Mouse (Mus musculus): ENCODE data around the gene Togaram2. TPM values are rescaled to one million over a fixed set of nuclear protein-coding genes. Genes with fewer than 3 reads are reported as not detected.

Gene Togaram2
- polyA plus RNA-seq, 1 experiment from 2014 or later = 0.22 TPM

GRCm38 (mm10) chr17:71684103-71684608, 11.1 kb downstream of the Togaram2 start:
- Histone ChIP-seq H3K27ac (no peak overlapping the region), H3K36me3 (ENCODE audit: poor library complexity, severe bottlenecking) (no peaks in the 10 kb centered on the region), H3K4me1 (peaks cover 7% of the 10 kb centered on the region), H3K9me3 (replicated peaks) (no peaks in the 10 kb centered on the region; the same call in 1 of the 2 replicates), H3K4me3 (no peak overlapping the region), H3K4me2 (no peak overlapping the region), H3K27me3 (no peaks in the 10 kb centered on the region), H3K9ac (no peak overlapping the region)
- ATAC-seq = peak; percentile 21; the same call in 1 of the 2 replicates
- 43% methylated on average over 5 of the region's 5 CpGs for WGBS

GRCm38 (mm10) chr17:71687436-71687835, 14.4 kb downstream of the Togaram2 start:
- Histone ChIP-seq H3K4me2 (no peak overlapping the region), H3K9ac (no peak overlapping the region), H3K4me1 (peaks cover 15% of the 10 kb centered on the region), H3K27me3 (no peaks in the 10 kb centered on the region), H3K9me3 (replicated peaks) (no peaks in the 10 kb centered on the region; the same call in 1 of the 2 replicates), H3K4me3 (no peak overlapping the region), H3K27ac (no peak overlapping the region; the same call in 1 of the 2 replicates), H3K36me3 (ENCODE audit: poor library complexity, severe bottlenecking) (no peaks in the 10 kb centered on the region)
- no peak for ATAC-seq
- 76% methylated on average over 9 of the region's 9 CpGs for WGBS

GRCm38 (mm10) chr17:71689903-71690302, 16.8 kb downstream of the Togaram2 start:
- no peaks in the 10 kb centered on the region; the same call in 1 of the 2 replicates for H3K9me3 ChIP-seq (replicated peaks)
- H3K4me1 ChIP-seq = peaks cover 13% of the 10 kb centered on the region
- no peak overlapping the region for H3K4me3 ChIP-seq
- WGBS = 88% methylated on average over 5 of the region's 5 CpGs
- no peak for ATAC-seq
- H3K9ac ChIP-seq = no peak overlapping the region
- H3K4me2 ChIP-seq = no peak overlapping the region
- H3K27me3 ChIP-seq = no peaks in the 10 kb centered on the region
- H3K36me3 ChIP-seq (ENCODE audit: poor library complexity, severe bottlenecking) = no peaks in the 10 kb centered on the region
- H3K27ac ChIP-seq = no peak overlapping the region

- Histone ChIP-seq H3K27me3 (no peaks in the 10 kb centered on the region), H3K4me1 (peaks cover 13% of the 10 kb centered on the region), H3K4me2 (no peak overlapping the region), H3K27ac (no peak overlapping the region), H3K9ac (no peak overlapping the region), H3K36me3 (ENCODE audit: poor library complexity, severe bottlenecking) (no peaks in the 10 kb centered on the region), H3K4me3 (no peak overlapping the region), H3K9me3 (replicated peaks) (no peaks in the 10 kb centered on the region; the same call in 1 of the 2 replicates)
- WGBS = 65% methylated on average over 11 of the region's 11 CpGs
- peak; percentile 6; the same call in 1 of the 2 replicates for ATAC-seq
Observed at GRCm38 (mm10) chr17:71691361-71691875, 18.4 kb downstream of the Togaram2 start.

GRCm38 (mm10) chr17:71693313-71693712, 20.3 kb downstream of the Togaram2 start:
- no peaks in the 10 kb centered on the region; the same call in 1 of the 2 replicates for H3K9me3 ChIP-seq (replicated peaks)
- H3K27me3 ChIP-seq = no peaks in the 10 kb centered on the region
- no peak overlapping the region for H3K9ac ChIP-seq
- ATAC-seq = no peak
- peaks cover 13% of the 10 kb centered on the region for H3K4me1 ChIP-seq
- WGBS = 41% methylated on average over 5 of the region's 5 CpGs
- H3K4me2 ChIP-seq = no peak overlapping the region
- H3K4me3 ChIP-seq = no peak overlapping the region
- H3K27ac ChIP-seq = no peak overlapping the region
- H3K36me3 ChIP-seq (ENCODE audit: poor library complexity, severe bottlenecking) = no peaks in the 10 kb centered on the region

- Histone ChIP-seq H3K4me3 (no peak overlapping the region), H3K9me3 (replicated peaks) (no peaks in the 10 kb centered on the region), H3K4me2 (no peak overlapping the region), H3K27me3 (no peaks in the 10 kb centered on the region), H3K4me1 (peaks cover 13% of the 10 kb centered on the region), H3K36me3 (ENCODE audit: poor library complexity, severe bottlenecking) (no peaks in the 10 kb centered on the region), H3K27ac (no peak overlapping the region), H3K9ac (no peak overlapping the region)
- ATAC-seq = no peak
- WGBS = 52% methylated on average over 8 of the region's 8 CpGs
Observed at GRCm38 (mm10) chr17:71693780-71694179, 20.7 kb downstream of the Togaram2 start.

- no peak overlapping the region for H3K4me3 ChIP-seq
- no peak overlapping the region for H3K27ac ChIP-seq
- WGBS = 92% methylated on average over 8 of the region's 8 CpGs
- H3K36me3 ChIP-seq (ENCODE audit: poor library complexity, severe bottlenecking) = no peaks in the 10 kb centered on the region
- ATAC-seq = no peak
- H3K9me3 ChIP-seq (replicated peaks) = no peaks in the 10 kb centered on the region
- no peak overlapping the region for H3K9ac ChIP-seq
- peaks cover 13% of the 10 kb centered on the region for H3K4me1 ChIP-seq
- H3K4me2 ChIP-seq = no peak overlapping the region
- H3K27me3 ChIP-seq = no peaks in the 10 kb centered on the region
Observed at GRCm38 (mm10) chr17:71695151-71695550, 22.1 kb downstream of the Togaram2 start.

GRCm38 (mm10) chr17:71695716-71696315, 22.8 kb downstream of the Togaram2 start:
- 83% methylated on average over 15 of the region's 15 CpGs for WGBS
- no peaks in the 10 kb centered on the region for H3K27me3 ChIP-seq
- no peak for ATAC-seq
- H3K9ac ChIP-seq = 0 out of 2 replicates have a peak overlapping the region, but pooled peaks have one; percentile 16
- no peak overlapping the region for H3K4me3 ChIP-seq
- H3K36me3 ChIP-seq (ENCODE audit: poor library complexity, severe bottlenecking) = no peaks in the 10 kb centered on the region
- no peak overlapping the region for H3K4me2 ChIP-seq
- H3K9me3 ChIP-seq (replicated peaks) = no peaks in the 10 kb centered on the region
- H3K4me1 ChIP-seq = peaks cover 13% of the 10 kb centered on the region
- H3K27ac ChIP-seq = no peak overlapping the region

- ATAC-seq = no peak
- WGBS = 76% methylated on average over 5 of the region's 5 CpGs
Observed at GRCm38 (mm10) chr17:71696396-71696795, 23.3 kb downstream of the Togaram2 start.

GRCm38 (mm10) chr17:71697896-71698618, 25.0 kb downstream of the Togaram2 start:
- no peak overlapping the region for H3K4me2 ChIP-seq
- WGBS = 90% methylated on average over 11 of the region's 11 CpGs
- H3K27me3 ChIP-seq = no peaks in the 10 kb centered on the region
- H3K27ac ChIP-seq = no peak overlapping the region
- no peak for ATAC-seq
- H3K4me1 ChIP-seq = peaks cover 5% of the 10 kb centered on the region
- no peaks in the 10 kb centered on the region for H3K9me3 ChIP-seq (replicated peaks)
- H3K36me3 ChIP-seq (ENCODE audit: poor library complexity, severe bottlenecking) = no peaks in the 10 kb centered on the region
- H3K4me3 ChIP-seq = no peak overlapping the region
- H3K9ac ChIP-seq = no peak overlapping the region

More at GRCm38 (mm10) chr17:71696396-71696795, 23.3 kb downstream of the Togaram2 start:
- no peak overlapping the region for H3K27ac ChIP-seq
- no peak overlapping the region for H3K4me2 ChIP-seq
- no peaks in the 10 kb centered on the region for H3K9me3 ChIP-seq (replicated peaks)
- no peaks in the 10 kb centered on the region for H3K36me3 ChIP-seq (ENCODE audit: poor library complexity, severe bottlenecking)
- no peaks in the 10 kb centered on the region for H3K27me3 ChIP-seq
- H3K4me3 ChIP-seq = no peak overlapping the region
- 0 out of 2 replicates have a peak overlapping the region, but pooled peaks have one; percentile 16 for H3K9ac ChIP-seq
- peaks cover 9% of the 10 kb centered on the region for H3K4me1 ChIP-seq

- no peaks in the 10 kb centered on the region for H3K27me3 ChIP-seq
- no peak overlapping the region for H3K27ac ChIP-seq
- 85% methylated on average over 11 of the region's 11 CpGs for WGBS
- H3K9ac ChIP-seq = no peak overlapping the region
- no peak overlapping the region for H3K4me2 ChIP-seq
- H3K4me3 ChIP-seq = no peak overlapping the region
- no peaks in the 10 kb centered on the region for H3K4me1 ChIP-seq
- no peak for ATAC-seq
- H3K9me3 ChIP-seq (replicated peaks) = no peaks in the 10 kb centered on the region
- H3K36me3 ChIP-seq (ENCODE audit: poor library complexity, severe bottlenecking) = no peaks in the 10 kb centered on the region
Observed at GRCm38 (mm10) chr17:71698619-71698956, 25.5 kb downstream of the Togaram2 start.

GRCm38 (mm10) chr17:71705113-71705512, 32.1 kb downstream of the Togaram2 start:
- H3K4me1 ChIP-seq = no peaks in the 10 kb centered on the region
- no peak overlapping the region for H3K27ac ChIP-seq
- no peak overlapping the region for H3K4me2 ChIP-seq
- no peak for ATAC-seq
- H3K9me3 ChIP-seq (replicated peaks) = 0 out of 2 replicates have a peak, but pooled peaks cover 5% of the 10 kb centered on the region
- H3K36me3 ChIP-seq (ENCODE audit: poor library complexity, severe bottlenecking) = no peaks in the 10 kb centered on the region
- H3K9ac ChIP-seq = no peak overlapping the region
- 58% methylated on average over 1 of the region's 1 CpGs for WGBS
- no peaks in the 10 kb centered on the region for H3K27me3 ChIP-seq
- no peak overlapping the region for H3K4me3 ChIP-seq

Measured in forebrain, embryonic 13.5 days (tissue).